Mouse (Mus musculus) ES-Bruce4 (cell line): Measurements from ENCODE around the gene Fbxo47.

Experiments
- EP300 ChIP-seq: IDR thresholded peaks from 2 replicates; pipeline ENCODE4 v1.6.1; 2011; ENCODE audit warnings: low read depth, low read length; ENCODE audit not compliant: insufficient read depth
- POLR2A ChIP-seq: IDR thresholded peaks from one replicate; pipeline ENCODE4 v1.8.1; 2011; ENCODE audit warnings: low read length; ENCODE audit not compliant: insufficient read depth

DNA sequence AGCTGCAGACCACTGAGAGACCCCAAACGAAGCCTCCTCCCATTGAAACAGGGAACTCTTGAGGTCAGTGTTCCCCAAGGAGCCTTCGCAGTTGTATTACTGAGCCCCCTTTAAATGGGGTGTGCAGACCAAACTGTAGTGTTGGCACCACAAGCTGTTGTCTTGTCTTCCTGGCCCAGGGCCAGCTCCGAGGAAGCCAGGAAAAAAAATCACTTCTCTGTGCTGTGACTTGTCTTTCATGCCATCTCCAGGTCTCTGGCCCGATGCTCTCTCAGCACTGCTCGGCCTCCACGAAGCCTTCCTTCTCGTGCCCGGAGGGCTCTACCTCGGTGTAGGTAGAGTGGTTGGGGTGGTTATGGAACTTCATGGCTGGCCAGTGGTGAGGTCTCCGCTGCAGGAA, 40.3 kb upstream of the Fbxo47 start:
- TF ChIP-seq EP300: no peak
- no peak for TF ChIP-seq POLR2A
